Mouse (Mus musculus) fibroblast of lung, adult 2 months (primary cell): ENCODE data around the gene Gm20388.

Source experiments
- DNase-seq: peaks from one replicate; pipeline ENCODE4 v3.0.0-alpha.2; 2011; ENCODE audit warnings: low read depth

The Gm20388 gene

GRCm38 (mm10) chr8:122230712-122231337 is 2320.2 kb downstream of the Gm20388 start:
- no peak for DNase-seq

DNA sequence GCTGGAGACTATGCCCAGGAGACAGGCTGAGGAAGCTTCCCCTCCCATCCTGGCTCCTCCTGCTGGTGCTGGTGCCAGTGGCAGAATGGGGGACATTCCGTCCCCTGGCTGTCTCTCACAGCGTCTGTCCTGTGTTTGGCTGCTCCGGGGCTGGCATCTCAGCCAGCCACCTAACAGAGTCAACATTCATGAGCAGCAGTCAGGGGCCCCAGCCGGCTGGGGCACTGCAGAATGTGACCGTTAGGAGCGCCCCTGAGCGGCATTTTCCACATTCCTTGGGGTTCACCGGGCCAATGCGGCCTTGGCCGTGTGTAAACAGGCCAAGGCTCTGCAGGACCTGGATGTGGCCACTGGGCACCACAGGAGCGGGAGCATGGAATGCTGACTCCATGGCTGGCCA is 2323.4 kb downstream of the Gm20388 start:
- DNase-seq: no peak

DNA sequence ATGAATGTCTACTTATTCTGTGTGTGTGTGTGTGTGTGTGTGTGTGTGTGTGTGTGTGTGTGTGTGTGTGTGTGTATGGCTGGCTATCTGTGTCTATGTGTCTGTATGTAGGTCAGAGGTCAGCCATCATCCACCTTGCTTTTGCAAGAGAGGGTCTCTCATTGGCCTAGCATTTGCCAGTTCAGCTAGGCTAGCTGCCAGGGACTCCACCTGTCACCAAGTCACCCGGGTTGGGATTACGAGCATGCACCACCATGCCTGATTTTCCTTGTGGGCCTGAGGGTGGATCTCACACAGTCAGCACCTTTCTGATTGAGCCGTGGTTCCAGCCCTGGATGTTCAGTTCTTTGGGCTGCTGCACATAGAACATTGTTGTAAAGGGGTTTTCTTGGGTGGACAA is 2325.9 kb downstream of the Gm20388 start:
- no peak for DNase-seq

DNA sequence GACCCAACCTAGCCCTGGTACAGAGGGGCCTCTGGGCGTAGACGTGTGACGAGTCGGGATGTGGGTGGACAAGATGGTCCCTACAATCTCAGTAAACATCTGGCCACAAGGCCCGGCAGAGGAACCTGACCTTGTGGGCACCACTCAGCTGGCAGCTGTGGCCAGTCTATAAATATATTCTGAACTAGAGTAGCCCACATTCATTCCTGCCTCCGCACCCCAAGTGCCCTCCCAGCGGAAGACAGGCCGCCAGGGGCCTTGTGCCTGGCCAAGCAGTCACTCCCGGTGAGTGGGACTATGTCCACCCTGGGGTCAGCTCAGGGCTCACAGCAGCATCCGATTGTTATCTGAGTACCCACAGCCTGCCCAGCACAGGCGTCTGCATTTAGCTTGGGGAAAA is 2327.6 kb downstream of the Gm20388 start:
- DNase-seq: no peak

GRCm38 (mm10) chr8:122238731-122239130 is 2328.1 kb downstream of the Gm20388 start:
- DNase-seq: no peak

- DNase-seq: no peak
These were observed 2329.8 kb downstream of the Gm20388 start for GRCm38 (mm10) chr8:122240241-122241026.

DNA sequence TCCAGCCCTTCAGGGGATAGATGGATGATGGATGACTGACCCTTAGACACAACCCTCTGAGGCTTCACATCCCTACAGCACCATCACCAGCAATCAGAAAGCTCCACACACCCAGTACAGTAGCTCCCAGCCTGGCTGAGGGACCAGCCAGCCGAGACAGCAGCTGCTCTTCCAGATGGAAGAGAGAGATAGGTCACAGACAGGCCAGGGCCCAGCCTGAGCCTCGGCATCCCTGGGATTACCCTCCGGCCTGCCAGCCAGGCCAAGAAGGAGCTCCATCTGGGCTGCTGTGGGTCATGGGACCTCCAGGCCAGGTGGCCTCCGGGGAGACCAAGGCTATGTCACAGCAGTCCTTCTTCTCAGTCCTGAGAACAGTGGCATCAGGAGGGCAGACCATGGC is 2332.7 kb downstream of the Gm20388 start:
- no peak for DNase-seq

- no peak for DNase-seq
These were observed 2334.5 kb downstream of the Gm20388 start for GRCm38 (mm10) chr8:122245161-122245560.

DNA sequence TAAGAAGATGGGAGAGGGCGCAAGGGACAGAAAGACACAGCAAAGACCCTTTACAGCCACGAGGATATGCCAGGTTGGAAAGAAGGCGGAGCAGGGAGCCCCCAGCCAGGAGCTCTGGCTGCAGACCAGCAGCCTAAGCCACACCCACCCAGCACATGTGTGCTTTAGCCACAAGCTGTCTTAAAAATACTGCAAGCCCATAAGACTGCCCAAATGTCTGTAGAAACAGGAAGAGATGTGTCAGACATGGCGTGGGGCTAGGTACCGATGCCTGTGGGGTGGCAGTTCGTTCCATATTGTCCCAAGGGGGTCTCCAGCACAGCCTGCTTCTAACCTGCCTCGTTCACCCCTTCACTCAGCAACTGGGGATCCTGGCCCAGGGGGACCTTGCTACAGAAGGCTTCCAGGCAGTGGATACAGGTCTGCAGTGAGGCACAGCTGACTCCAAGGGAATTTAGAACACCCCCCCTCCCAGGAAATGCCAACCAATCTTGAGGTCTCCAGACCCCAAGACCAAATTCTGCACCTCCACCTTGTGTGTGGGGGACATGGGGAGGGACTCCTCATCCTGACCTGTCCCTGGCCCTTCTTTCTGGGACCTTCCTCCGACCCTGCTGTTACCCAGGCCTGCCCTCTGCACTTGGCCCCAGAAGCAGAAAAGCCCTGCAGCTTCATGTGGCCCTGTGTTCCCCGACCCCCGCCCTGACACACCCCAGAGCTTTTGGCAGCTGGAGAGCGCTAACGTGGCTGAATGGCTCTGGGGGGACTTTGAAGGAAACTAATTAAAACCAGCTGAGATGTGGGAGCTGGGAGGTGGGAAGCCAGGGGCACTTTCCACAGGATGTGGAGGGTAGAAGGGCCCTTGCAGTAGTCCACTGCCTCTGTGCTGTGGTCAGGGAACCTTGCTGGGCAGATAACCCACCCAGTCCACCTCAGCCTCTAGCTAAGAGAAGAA is 2335.9 kb downstream of the Gm20388 start:
- no peak for DNase-seq

GRCm38 (mm10) chr8:122251739-122252138 is 2341.1 kb downstream of the Gm20388 start:
- DNase-seq: no peak

DNA sequence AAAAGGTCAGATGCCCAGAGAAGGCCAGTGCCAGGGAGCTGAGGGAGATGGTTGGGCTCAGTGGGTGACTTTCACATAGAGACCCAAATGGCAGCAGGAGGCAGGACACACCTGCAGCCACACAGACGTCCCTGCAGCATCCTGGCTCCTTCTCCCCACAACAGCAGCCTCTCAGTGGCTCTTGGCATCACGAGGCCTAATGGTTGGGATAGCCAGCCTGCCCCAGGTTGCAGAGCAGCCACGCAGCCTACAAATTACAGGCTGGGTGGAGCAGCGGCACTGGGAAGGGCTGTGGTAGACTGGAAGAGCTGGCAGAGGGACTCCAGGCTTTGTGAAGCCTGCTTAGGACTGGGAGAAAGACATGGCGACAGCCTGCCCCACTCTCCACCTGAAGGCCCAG is 2341.7 kb downstream of the Gm20388 start:
- no peak for DNase-seq

GRCm38 (mm10) chr8:122259351-122259750 is 2348.7 kb downstream of the Gm20388 start:
- DNase-seq: no peak

DNA sequence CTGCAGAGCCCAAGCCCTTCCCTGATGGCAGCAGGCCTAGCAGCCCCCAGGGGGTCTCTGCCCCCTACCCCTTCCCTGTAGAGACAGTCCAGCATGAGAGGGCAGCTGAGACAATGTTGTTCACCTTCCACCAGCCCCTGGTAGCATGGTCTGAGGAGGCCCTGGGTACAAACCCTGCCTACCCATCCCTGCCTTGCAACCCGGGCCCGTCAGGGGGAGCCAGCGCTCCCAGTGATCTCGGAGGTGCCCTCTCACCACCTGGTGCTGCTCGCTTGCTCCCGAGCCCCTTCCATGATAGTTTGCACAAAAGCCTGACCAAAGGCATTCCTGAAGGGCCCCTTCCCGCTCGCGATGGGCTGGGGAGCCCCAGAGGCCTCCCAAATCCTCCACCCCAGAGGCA is 2350.1 kb downstream of the Gm20388 start:
- DNase-seq: no peak

DNA sequence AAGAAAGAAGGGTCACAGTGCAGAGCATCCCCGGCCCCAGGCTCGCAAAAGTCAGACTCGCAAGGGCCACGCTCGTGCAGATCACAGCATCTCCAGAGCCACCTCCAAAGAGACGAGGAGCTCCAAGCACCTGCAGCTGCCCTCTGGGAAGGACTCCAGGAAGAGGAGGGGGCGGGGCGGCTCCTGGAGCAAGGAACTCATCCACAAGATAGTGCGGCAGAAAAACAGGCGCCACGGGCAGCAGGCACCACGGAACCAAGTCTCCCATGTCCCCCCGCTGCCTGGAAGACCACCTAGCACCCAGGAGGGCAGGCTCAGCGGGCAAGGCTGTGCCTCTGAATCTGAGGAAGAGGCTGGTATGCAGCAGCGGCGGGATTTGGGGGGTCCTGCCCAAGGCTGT is 2352.2 kb downstream of the Gm20388 start:
- DNase-seq: no peak

- DNase-seq: no peak
These were observed 2353.6 kb downstream of the Gm20388 start for GRCm38 (mm10) chr8:122264243-122264642.

DNA sequence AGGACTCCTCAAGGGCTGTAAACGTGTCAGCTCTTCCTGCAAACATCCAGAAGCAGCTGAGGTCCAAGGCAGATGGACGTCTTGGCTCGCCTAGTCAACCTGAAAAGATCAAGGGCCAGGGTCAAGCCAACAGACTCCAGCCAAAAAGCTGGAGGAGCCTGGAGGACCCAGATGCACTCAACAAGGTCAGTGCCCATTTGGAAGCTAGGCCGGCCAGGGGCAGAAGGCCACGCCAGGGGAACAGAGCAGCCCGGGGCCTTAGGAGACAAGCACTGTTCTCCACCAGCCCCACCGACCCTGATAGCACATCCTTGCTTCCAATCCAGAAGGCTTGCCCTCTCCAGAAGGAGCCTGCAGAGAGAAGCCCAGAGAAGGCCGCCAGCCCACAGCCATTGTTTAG is 2354.9 kb downstream of the Gm20388 start:
- no peak for DNase-seq

DNA sequence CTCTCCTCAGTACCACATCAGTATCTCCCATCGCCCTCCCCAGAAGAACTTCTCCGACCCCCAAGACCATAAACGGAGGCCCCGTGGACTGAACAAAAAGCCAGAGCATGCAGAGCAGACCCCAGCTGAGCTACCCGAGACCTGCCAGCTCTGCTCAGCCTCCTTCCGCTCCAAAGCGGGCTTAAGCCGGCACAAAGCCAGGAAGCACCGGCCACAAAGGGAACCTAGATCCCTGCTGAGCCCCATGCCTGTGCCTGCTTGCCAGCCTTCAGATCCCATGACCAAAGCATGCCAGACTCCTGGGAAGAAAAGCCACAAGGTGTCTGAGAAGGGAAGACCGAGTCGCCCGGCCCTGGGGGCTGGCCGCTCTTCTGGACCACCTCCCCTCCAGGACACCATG is 2356.2 kb downstream of the Gm20388 start:
- no peak for DNase-seq

DNA sequence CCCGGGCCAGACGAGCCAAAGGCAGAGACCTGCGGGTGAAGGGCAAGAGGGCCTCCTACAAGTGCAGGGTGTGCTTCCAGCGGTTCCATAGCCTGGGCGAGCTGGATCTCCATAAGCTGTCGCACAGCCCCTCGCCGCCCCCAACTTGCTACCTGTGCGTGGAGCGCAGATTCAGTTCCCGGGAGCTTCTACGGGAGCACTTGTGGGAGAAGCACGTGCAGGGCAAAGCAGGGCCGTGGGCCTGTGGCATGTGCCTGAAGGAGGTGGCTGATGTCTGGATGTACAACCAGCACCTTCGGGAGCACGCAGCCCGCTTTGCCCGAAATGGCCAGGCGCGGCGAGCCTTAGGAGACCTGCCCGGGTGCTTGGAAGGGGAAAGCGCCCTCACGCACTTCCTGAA is 2358.2 kb downstream of the Gm20388 start:
- no peak for DNase-seq

DNA sequence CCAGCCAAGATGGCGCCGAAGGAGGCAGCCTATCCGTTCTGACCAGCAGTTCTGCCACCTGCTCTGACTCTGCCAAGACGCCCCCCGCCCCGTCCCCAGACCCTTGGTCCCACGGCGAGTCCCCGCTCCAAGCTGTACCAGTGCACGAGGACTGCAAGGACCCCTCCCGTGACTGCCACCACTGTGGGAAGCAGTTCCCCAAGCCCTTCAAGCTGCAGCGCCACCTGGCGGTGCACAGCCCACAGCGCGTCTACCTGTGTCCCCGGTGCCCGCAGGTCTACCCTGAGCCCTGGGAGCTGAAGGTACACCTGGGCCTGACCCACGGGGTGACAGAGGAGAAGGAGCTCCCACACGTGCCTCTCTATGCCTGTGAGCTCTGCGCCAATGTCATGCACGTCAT is 2358.8 kb downstream of the Gm20388 start:
- DNase-seq: no peak

GRCm38 (mm10) chr8:122270555-122270954 is 2359.9 kb downstream of the Gm20388 start:
- DNase-seq: no peak

GRCm38 (mm10) chr8:122273152-122273551 is 2362.5 kb downstream of the Gm20388 start:
- no peak for DNase-seq

GRCm38 (mm10) chr8:122273826-122274225 is 2363.2 kb downstream of the Gm20388 start:
- no peak for DNase-seq
